Mouse (Mus musculus): Measurements from ENCODE around the gene Vsig8. TPM values are rescaled to one million over a fixed set of nuclear protein-coding genes. Genes with fewer than 3 reads are reported as not detected.

Vsig8 gene
- polyA plus RNA-seq, 1 experiment = not detected

DNA sequence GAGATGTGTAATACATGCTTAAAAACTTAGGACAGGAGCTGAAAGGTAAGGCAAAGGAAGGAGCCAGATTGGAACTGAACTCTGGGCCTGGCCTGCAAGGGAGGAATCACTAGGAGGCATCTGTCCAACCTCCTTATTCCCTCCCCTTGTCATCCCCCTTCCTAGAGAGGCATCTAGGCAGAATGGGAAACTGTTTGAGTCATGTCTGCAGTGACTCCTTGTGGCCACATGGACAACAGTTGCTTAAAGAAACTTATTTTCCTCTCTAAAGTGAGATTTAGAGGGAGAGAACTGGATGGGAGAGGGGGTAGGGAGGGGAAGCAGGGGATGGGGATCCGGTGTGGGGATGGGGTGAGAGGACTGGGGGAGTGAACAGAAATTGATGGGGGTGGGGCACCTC is 57.0 kb downstream of the Vsig8 start:
- Histone ChIP-seq H3K4me3 (ENCODE audit: insufficient read depth, low read length) (no peak overlapping the region), H3K4me1 (ENCODE audit: control insufficient read depth, insufficient read depth, low read length) (0 out of 2 replicates have a peak, but pooled peaks cover 2% of the 10 kb centered on the region)
- TF ChIP-seq POLR2A (IDR thresholded peaks at IDR 0.05; ENCODE audit: low read depth, low read length) = no peak
- TF ChIP-seq CTCF (IDR thresholded peaks at IDR 0.05; ENCODE audit: borderline replicate concordance, insufficient read depth, low read length) = no peak

More for the DNA sequence above, 57.0 kb downstream of the Vsig8 start:
- no peak overlapping the region for H3K27ac ChIP-seq (ENCODE audit: insufficient read depth, low read length)

Other genes starting within 250 kb of the Vsig8 start
- not detected in 2 replicates for gene Kcnj9, start 226.6 kb upstream of the Vsig8 start, polyA plus RNA-seq (2011; ENCODE audit: insufficient read length, low read depth, missing spikeins)
- gene Kcnj10, start 214.7 kb upstream of the Vsig8 start, polyA plus RNA-seq (2011; ENCODE audit: insufficient read length, low read depth, missing spikeins) = 0.08 and 0.91 TPM in 2 replicates
- 11.5 and 12.9 TPM in 2 replicates for gene Pigm, start 179.4 kb upstream of the Vsig8 start, polyA plus RNA-seq (2011; ENCODE audit: insufficient read length, low read depth, missing spikeins)
- 0.63 and 2.5 TPM in 2 replicates for gene Slamf9, start 80.6 kb upstream of the Vsig8 start, polyA plus RNA-seq (2011; ENCODE audit: insufficient read length, low read depth, missing spikeins)
- 5.4 and 6.4 TPM in 2 replicates for gene Igsf9, start 74.2 kb upstream of the Vsig8 start, polyA plus RNA-seq (2011; ENCODE audit: insufficient read length, low read depth, missing spikeins)
- gene Tagln2, start 55.9 kb upstream of the Vsig8 start, polyA plus RNA-seq (2011; ENCODE audit: insufficient read length, low read depth, missing spikeins) = 468 and 642 TPM in 2 replicates
- gene Cfap45, start 35.1 kb upstream of the Vsig8 start, polyA plus RNA-seq (2011; ENCODE audit: insufficient read length, low read depth, missing spikeins) = 0.85 and 2.9 TPM in 2 replicates
- gene Slamf8, start 34.6 kb downstream of the Vsig8 start, polyA plus RNA-seq (2011; ENCODE audit: insufficient read length, low read depth, missing spikeins) = not detected in 2 replicates
- gene Fcrl6, start 46.6 kb downstream of the Vsig8 start, polyA plus RNA-seq (2011; ENCODE audit: insufficient read length, low read depth, missing spikeins) = not detected in 2 replicates
- 4.9 and 10.4 TPM in 2 replicates for gene Dusp23, start 77.0 kb downstream of the Vsig8 start, polyA plus RNA-seq (2011; ENCODE audit: insufficient read length, low read depth, missing spikeins)
- not detected in 2 replicates for gene Crp, start 142.1 kb downstream of the Vsig8 start, polyA plus RNA-seq (2011; ENCODE audit: insufficient read length, low read depth, missing spikeins)